9 mouse cellular contexts compared by ENCODE assay signal in genomic region chr17:86063461-86063860, GRCm38 (mm10).
A peak's percentile ranks its signal among the peaks of the same experiment; 100 is the strongest.
DNase-seq lines count a peak whose midpoint lies in the region; TF ChIP-seq lines count a peak whose summit lies in the region.
"Had no signal": no experiment of that assay in that cellular context is flagged by ENCODE, and none has a peak within 500 bp of the region (broad histone marks: within the 10 kb centered on the region; RNA-seq: fewer than 3 reads in every experiment).

No protein-coding gene starts in this region.

- WGBS in heart, embryonic 10.5 days: 12% methylated on average over 5 of the region's 5 CpGs
- 21% methylated on average over 5 of the region's 5 CpGs for WGBS in lung, adult 2 months

- peak; percentile 77 for DNase-seq in adrenal gland, postnatal 10 days
- DNase-seq in embryo, embryonic 9.5 days (ENCODE audit: extremely low spot score): peak; percentile 57
- DNase-seq in heart, embryonic 10.5 days (ENCODE audit: low spot score): peak; percentile 78
- DNase-seq in kidney, postnatal 4 days: peak; percentile 75 to 78
- DNase-seq in lung, adult 2 months: peak; percentile 46
- peak; percentile 52 for DNase-seq in ovary, postnatal 14 days (ENCODE audit: low spot score)
- DNase-seq in urinary bladder, adult 2 months (ENCODE audit: low spot score): peak; percentile 27

- no peaks in the 10 kb centered on the region for H3K27me3 ChIP-seq in E14TG2a.4 (ENCODE audit: insufficient read depth, low read length)
- H3K27me3 ChIP-seq in heart, embryonic 10.5 days (ENCODE audit: insufficient read depth, poor library complexity, severe bottlenecking): no peaks in the 10 kb centered on the region
- H3K27me3 ChIP-seq: limb, embryonic 12.5 days had no signal

- H3K4me1 ChIP-seq in E14TG2a.4 (replicated peaks; ENCODE audit: low read depth, low read length): peaks cover 12% of the 10 kb centered on the region
- no peaks in the 10 kb centered on the region for H3K4me1 ChIP-seq in heart, embryonic 10.5 days
- H3K4me1 ChIP-seq in lung, adult 2 months (ENCODE audit: control insufficient read depth, insufficient read depth, low read length): no peaks in the 10 kb centered on the region

- TF ChIP-seq POLR2A in lung, adult 2 months (IDR thresholded peaks at IDR 0.05; ENCODE audit: borderline replicate concordance, extremely low read depth, low read depth, low read length): no peak

- H3K27ac ChIP-seq in heart, embryonic 10.5 days: no peak overlapping the region
- H3K27ac ChIP-seq: limb, embryonic 12.5 days had no signal

- TF ChIP-seq CTCF in E14TG2a.4 (conservative IDR thresholded peaks at IDR 0.05; ENCODE audit: low read length): peak; percentile 75
- TF ChIP-seq CTCF in lung, adult 2 months (IDR thresholded peaks at IDR 0.05; ENCODE audit: insufficient read depth, low read length): peak; percentile 96

- peaks cover 13% of the 10 kb centered on the region; the same call in 1 of the 2 replicates for H3K36me3 ChIP-seq in E14TG2a.4 (ENCODE audit: insufficient read depth, low read length)
- H3K36me3 ChIP-seq in heart, embryonic 10.5 days: no peaks in the 10 kb centered on the region
- H3K36me3 ChIP-seq: limb, embryonic 12.5 days had no signal

- no peaks in the 10 kb centered on the region for H3K9me3 ChIP-seq in E14TG2a.4 (ENCODE audit: low read length)
- H3K9me3 ChIP-seq in heart, embryonic 10.5 days: no peaks in the 10 kb centered on the region

- H3K4me3 ChIP-seq in E14TG2a.4 (replicated peaks; ENCODE audit: low read length): no peak overlapping the region
- no peak overlapping the region for H3K4me3 ChIP-seq in heart, embryonic 10.5 days
- no peak overlapping the region for H3K4me3 ChIP-seq in lung, adult 2 months (replicated peaks; ENCODE audit: extremely low read depth, low read depth, low read length)
- H3K4me3 ChIP-seq: limb, embryonic 12.5 days had no signal

Comparison
In these comparisons a context has a peak if more than half of its experiments do, and no peak if none do; other contexts are left out.
1. DNase-seq: peak in every context shown above with its lines; median percentile 78 in heart, embryonic 10.5 days; 77 in adrenal gland, postnatal 10 days; 76 in kidney, postnatal 4 days; 57 in embryo, embryonic 9.5 days; 52 in ovary, postnatal 14 days; 46 in lung, adult 2 months; 27 in urinary bladder, adult 2 months.